Comparison of ENCODE assay signal across 17 mouse cellular contexts in the genomic region with DNA sequence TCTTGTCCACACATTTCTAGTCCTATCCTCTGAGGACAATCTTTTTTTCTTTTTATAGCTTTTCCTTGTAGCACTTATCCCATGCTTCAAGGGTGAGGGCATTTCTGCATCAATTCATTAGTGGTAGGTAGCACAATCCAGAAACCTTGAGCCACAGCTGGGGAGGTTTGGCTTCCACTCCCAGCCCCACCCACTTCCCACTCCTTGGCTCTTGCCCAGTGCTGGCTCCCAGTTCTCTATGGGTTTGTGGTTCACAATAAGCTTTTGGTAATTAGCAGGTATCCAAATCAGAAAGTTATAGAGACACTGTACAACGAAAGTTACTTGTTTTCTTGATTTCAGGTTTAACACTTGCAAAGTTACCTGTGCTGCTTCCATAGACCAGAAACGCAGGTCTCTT. TPM values are rescaled to one million over a fixed set of nuclear protein-coding genes. Genes with fewer than 3 reads are reported as not detected.
DNase-seq lines count a peak whose midpoint lies in the region; ATAC-seq lines count a peak whose summit lies in the region.
"Had no signal": no experiment of that assay in that cellular context is flagged by ENCODE, and none has a peak within 500 bp of the region (broad histone marks: within the 10 kb centered on the region; RNA-seq: fewer than 3 reads in every experiment).

No protein-coding gene starts in this region.

- ATAC-seq in heart, embryonic 11.5 days (replicated peaks; ENCODE audit: insufficient number of reproducible peaks, low FRiP score, low TSS enrichment), result no peak
- ATAC-seq: hindbrain, embryonic 16.5 days; liver, postnatal 0 days had no signal

- H3K27me3 ChIP-seq in heart, embryonic 11.5 days (ENCODE audit: control insufficient read depth, insufficient read depth, low read length), result no peaks in the 10 kb centered on the region
- H3K27me3 ChIP-seq: embryonic facial prominence, embryonic 13.5 days; megakaryocyte, embryonic 14.5 days had no signal

- H3K27ac ChIP-seq in heart, embryonic 11.5 days (ENCODE audit: low read depth, low read length), result no peak overlapping the region
- H3K27ac ChIP-seq: embryonic facial prominence, embryonic 13.5 days had no signal

- H3K4me1 ChIP-seq in heart, embryonic 11.5 days (ENCODE audit: control insufficient read depth, insufficient read depth, low read length), result peaks cover 9% of the 10 kb centered on the region

- no peak overlapping the region for H3K9ac ChIP-seq in heart, embryonic 11.5 days (ENCODE audit: low read depth, low read length)
- H3K9ac ChIP-seq: embryonic facial prominence, embryonic 13.5 days; liver, postnatal 0 days had no signal

- 86% methylated on average over 2 of the region's 2 CpGs for WGBS in heart, embryonic 11.5 days (ENCODE audit: insufficient replicate concordance)

- H3K4me3 ChIP-seq in heart, embryonic 11.5 days (ENCODE audit: low read depth, low read length), result no peak overlapping the region
- H3K4me3 ChIP-seq: embryonic facial prominence, embryonic 13.5 days; megakaryocyte, embryonic 14.5 days had no signal

- H3K36me3 ChIP-seq in heart, embryonic 11.5 days (ENCODE audit: control insufficient read depth, insufficient read depth, low read length), result no peaks in the 10 kb centered on the region
- H3K36me3 ChIP-seq: embryonic facial prominence, embryonic 13.5 days had no signal

- DNase-seq in heart, adult 11 months, result peak; percentile 94
- peak; percentile 42 for DNase-seq in lung, postnatal 14 days
- no peak for DNase-seq in lung, postnatal 10 days
- peak; percentile 43 for DNase-seq in NIH3T3 (ENCODE audit: low read depth)
- peak; percentile 31 for DNase-seq in heart, postnatal 4 days
- no peak for DNase-seq in right cerebral cortex, postnatal 36 days (ENCODE audit: low spot score in 2 of 2)
- DNase-seq: cerebellum, adult 8-10 months; gastrocnemius, postnatal 25 days; kidney, adult 18-20 months; layer of hippocampus, postnatal 36 days; liver; liver, postnatal 0 days; right cerebral cortex, postnatal 14 days had no signal

- no peak overlapping the region for H3K4me2 ChIP-seq in heart, embryonic 11.5 days
- H3K4me2 ChIP-seq: embryonic facial prominence, embryonic 13.5 days had no signal

- H3K9me3 ChIP-seq in heart, embryonic 11.5 days (replicated peaks; ENCODE audit: control insufficient read depth, low read length), result no peaks in the 10 kb centered on the region
- H3K9me3 ChIP-seq: embryonic facial prominence, embryonic 13.5 days; megakaryocyte, embryonic 14.5 days had no signal

RNA-seq across cellular contexts. Expression of gene Atxn7l1, which starts 38.8 kb away (rescaled TPM):
- polyA plus RNA-seq in heart, embryonic 11.5 days (2014; fragmentation: Nextera tagmentation; extraction: Ambion mirVana), result 15.6 and 18.7 TPM in 2 replicates
- 10 to 100 TPM; 16.8 to 17.5 TPM for total RNA-seq in heart, postnatal 4 days (2021)

Comparison
In these comparisons a context has a peak if more than half of its experiments do, and no peak if none do; other contexts are left out.
1. DNase-seq: peak in heart, adult 11 months (single experiment), lung, postnatal 14 days (single experiment), NIH3T3 (single experiment) and heart, postnatal 4 days (single experiment); none in lung, postnatal 10 days (single experiment) and right cerebral cortex, postnatal 36 days (0 of 2).